Comparison of ENCODE assay signal across 10 mouse cellular contexts in the genomic region with DNA sequence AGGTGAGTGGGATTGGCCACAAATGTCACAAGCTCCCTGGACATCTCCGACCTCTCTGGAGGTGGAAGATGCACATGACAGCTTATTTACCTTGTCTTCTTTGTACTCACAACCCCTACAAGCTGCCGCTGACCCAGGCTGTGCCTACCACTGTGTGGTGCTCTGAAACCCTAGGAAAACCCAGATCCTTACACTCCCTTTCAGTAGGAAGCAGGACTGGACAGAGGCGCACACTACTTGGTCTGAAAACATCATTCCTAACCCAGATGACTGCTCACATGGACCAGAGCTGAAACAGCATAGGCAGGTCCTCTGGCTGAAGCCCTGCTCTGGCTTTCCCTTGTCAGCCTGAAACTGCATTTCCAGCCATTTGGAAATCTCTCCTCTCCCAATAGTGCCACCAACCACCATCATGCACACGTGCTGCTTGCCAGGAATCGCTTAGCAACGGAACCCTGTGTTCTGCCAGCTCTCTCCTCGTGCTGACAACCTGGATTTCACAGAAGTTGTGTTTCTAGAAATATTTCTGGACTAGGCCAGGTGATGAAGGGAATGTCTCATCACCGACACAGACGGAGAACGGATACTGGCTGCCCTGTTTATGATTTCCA.
A peak's percentile ranks its signal among the peaks of the same experiment; 100 is the strongest.
DNase-seq lines count a peak whose midpoint lies in the region; ATAC-seq lines count a peak whose summit lies in the region.
"Had no signal": no experiment of that assay in that cellular context is flagged by ENCODE, and none has a peak within 500 bp of the region (broad histone marks: within the 10 kb centered on the region; RNA-seq: fewer than 3 reads in every experiment).

No protein-coding gene starts in this region.

- DNase-seq in cerebellum, postnatal 10 days, result peak; percentile 71 to 73
- DNase-seq in cerebellum, adult 11 months, result no peak
- DNase-seq in brain, adult 2 months (ENCODE audit: low read depth, low spot score), result peak; percentile 89
- DNase-seq in hindbrain, embryonic 14.5 days (ENCODE audit: low spot score), result no peak
- no peak for DNase-seq in urinary bladder, postnatal 25 days (ENCODE audit: low spot score)
- DNase-seq in spleen, postnatal 36 days (ENCODE audit: low spot score in 2 of 2), result no peak
- DNase-seq: lung, postnatal 10 days had no signal

- 61% methylated on average over 10 of the region's 10 CpGs for WGBS in hindbrain, embryonic 14.5 days
- whole genome bisulfite sequencing in limb, embryonic 13.5 days, result 66% methylated on average over 10 of the region's 10 CpGs

- no peaks in the 10 kb centered on the region for H3K36me3 ChIP-seq in hindbrain, embryonic 14.5 days (replicated peaks; ENCODE audit: control insufficient read depth, insufficient read depth)
- no peaks in the 10 kb centered on the region for H3K36me3 ChIP-seq in limb, embryonic 13.5 days
- H3K36me3 ChIP-seq: heart, embryonic 13.5 days had no signal

- peaks cover 12% of the 10 kb centered on the region for H3K4me1 ChIP-seq in hindbrain, embryonic 14.5 days (replicated peaks; ENCODE audit: control insufficient read depth, insufficient read depth, low read length)
- peaks cover 14% of the 10 kb centered on the region; the same call in 1 of the 2 replicates for H3K4me1 ChIP-seq in limb, embryonic 13.5 days

- H3K4me3 ChIP-seq in hindbrain, embryonic 14.5 days (replicated peaks; ENCODE audit: low read length), result no peak overlapping the region
- H3K4me3 ChIP-seq in limb, embryonic 13.5 days, result no peak overlapping the region
- H3K4me3 ChIP-seq: heart, embryonic 13.5 days had no signal

- H3K4me2 ChIP-seq in hindbrain, embryonic 14.5 days (replicated peaks), result no peak overlapping the region
- H3K4me2 ChIP-seq in limb, embryonic 13.5 days (replicated peaks), result no peak overlapping the region
- H3K4me2 ChIP-seq: heart, embryonic 13.5 days had no signal

- no peak overlapping the region for H3K27ac ChIP-seq in hindbrain, embryonic 14.5 days
- H3K27ac ChIP-seq in limb, embryonic 13.5 days, result 0 out of 2 replicates have a peak overlapping the region, but pooled peaks have one; percentile 33
- H3K27ac ChIP-seq: heart, embryonic 13.5 days had no signal

- H3K27me3 ChIP-seq in hindbrain, embryonic 14.5 days (ENCODE audit: control insufficient read depth, insufficient read depth, low read length), result no peaks in the 10 kb centered on the region
- no peaks in the 10 kb centered on the region for H3K27me3 ChIP-seq in limb, embryonic 13.5 days

- no peaks in the 10 kb centered on the region for H3K9me3 ChIP-seq in hindbrain, embryonic 14.5 days (ENCODE audit: control insufficient read depth, low read length)
- H3K9me3 ChIP-seq in limb, embryonic 13.5 days, result no peaks in the 10 kb centered on the region
- H3K9me3 ChIP-seq: heart, embryonic 13.5 days had no signal

- peak; percentile 17; the same call in 1 of the 2 replicates for ATAC-seq in hindbrain, embryonic 14.5 days (ENCODE audit: low FRiP score)
- ATAC-seq in limb, embryonic 13.5 days (ENCODE audit: low FRiP score, low read depth), result no peak
- ATAC-seq in inflammation-experienced regulatory T-cells, adult 6 months, result no peak

- H3K9ac ChIP-seq in hindbrain, embryonic 14.5 days, result no peak overlapping the region
- no peak overlapping the region for H3K9ac ChIP-seq in limb, embryonic 13.5 days
- H3K9ac ChIP-seq: heart, embryonic 13.5 days had no signal

Comparison
In these comparisons a context has a peak if more than half of its experiments do, and no peak if none do; other contexts are left out.
1. DNase-seq: peak in cerebellum, postnatal 10 days (2 of 2) and brain, adult 2 months (single experiment); none in cerebellum, adult 11 months (single experiment), hindbrain, embryonic 14.5 days (single experiment), urinary bladder, postnatal 25 days (single experiment) and spleen, postnatal 36 days (0 of 2).